Mouse (Mus musculus) neural tube, embryonic 10.5 days (tissue): ENCODE measurements at regions not wholly inside any gene's neighbourhood (a gene's known extent, or its start where the extent isn't known, plus 50 kb on each side); places are given as distances from the start of the nearest gene placed in this dataset.

Experiments used
- DNase-seq: peaks from one replicate; pipeline ENCODE4 v3.0.0-alpha.2; 2017; ENCODE audit warnings: low spot score; ENCODE audit errors: extremely low spot score

DNA sequence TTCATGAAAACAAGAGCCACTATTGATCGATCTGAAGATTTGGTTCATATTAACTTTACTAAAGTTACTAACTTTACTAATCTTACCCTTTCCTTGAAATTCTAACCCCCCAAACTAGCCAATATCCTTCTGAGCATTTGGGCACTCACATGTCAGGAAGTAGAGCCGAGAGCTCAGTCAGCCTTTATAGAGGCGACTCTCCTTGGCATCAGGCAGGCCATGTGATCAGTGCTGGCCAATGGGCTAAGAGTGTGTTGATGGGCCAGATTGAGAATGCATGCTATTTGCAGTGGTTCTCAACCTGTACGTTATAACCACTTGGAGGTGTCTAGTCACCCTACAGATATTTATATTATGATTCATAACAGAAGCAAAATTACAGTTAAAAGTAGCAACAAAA, 69.6 kb upstream of the Slc35b4 start:
- DNase-seq: no peak

DNA sequence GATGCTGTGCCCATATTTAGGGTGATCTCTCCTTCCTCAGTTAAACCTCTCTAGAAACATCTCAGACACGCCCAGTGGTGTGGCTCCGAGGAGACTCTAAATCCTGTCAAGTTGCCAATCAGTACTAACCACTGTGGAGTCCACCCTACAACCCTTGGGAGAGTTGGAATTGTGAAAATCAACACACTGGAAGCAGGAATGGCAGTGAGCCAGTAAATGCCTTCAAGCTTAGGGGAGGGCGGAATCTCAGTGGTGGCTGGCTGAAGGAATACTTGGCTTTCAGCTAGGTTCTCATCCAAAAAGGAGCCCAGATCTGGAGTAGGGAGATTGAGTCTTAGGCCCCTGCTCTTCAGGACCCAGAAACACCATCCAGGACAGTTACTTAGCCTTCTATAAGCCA, 66.1 kb upstream of the Slc35b4 start:
- DNase-seq: no peak

DNA sequence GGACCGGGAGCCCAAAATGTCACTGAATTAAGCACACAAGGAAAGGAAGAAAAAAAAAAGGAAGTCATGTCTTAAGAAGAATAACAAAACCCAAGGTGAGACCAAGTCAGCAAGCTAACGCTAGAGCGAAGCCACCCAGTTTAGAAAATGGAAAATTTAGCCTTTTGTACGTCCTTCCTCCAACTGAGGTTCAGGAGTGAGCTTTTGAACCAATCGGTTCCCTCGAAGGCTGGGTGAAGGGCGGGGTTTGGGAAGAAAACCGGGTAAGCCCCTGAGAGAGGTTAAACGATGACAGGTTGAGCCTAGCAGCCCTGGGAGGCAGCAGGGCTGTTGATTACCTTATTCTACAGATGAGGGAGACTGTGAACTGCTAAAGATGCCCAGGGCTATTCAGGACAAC, 65.6 kb upstream of the Slc35b4 start:
- DNase-seq: no peak

DNA sequence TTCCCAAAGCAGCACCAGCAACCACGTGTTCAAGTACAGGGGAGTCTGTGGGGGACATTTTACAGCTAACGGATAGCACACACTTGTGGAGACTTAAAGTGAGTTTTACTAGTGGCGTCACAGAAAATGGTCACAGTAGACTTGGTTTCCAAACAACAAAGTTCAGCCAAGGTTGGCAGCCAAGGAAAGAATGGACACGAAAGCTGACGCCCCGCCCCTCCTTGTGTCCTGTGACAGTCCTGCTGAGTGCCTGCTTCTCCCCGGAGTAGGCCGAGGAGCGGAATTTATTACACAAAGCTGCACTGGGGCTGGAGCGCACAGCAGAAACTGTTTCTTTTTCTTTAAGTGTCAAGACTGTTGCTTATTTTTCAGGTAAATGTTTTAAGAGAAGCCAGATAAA, 58.2 kb upstream of the Slc35b4 start:
- DNase-seq: no peak

DNA sequence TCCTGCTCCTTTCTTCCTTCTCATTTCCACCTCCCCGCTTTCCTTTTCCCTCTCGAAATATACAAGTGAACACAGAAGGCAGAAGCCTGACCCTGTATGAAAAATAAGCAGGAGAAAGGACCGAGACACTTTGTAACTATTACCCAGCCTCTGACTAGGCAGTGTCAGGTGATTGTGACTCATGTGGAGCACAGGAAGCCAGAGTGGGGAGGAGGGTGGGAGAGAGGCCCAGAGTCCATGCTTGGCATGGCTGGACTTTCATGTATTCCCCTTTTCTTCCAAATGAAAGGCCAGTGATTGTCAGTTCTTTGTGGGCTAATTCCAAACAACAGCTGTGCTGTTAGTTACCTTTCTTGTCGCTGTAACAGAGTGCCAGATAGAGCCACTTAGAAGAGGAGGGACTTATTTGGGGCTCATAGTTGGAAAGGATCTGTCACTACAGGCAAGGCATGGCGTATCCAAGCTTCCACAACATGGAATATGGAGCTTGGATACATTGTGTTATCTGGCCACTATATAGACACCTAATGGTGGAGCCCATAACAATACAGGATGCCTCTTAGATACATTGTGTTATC, 57.6 kb upstream of the Slc35b4 start:
- no peak for DNase-seq

DNA sequence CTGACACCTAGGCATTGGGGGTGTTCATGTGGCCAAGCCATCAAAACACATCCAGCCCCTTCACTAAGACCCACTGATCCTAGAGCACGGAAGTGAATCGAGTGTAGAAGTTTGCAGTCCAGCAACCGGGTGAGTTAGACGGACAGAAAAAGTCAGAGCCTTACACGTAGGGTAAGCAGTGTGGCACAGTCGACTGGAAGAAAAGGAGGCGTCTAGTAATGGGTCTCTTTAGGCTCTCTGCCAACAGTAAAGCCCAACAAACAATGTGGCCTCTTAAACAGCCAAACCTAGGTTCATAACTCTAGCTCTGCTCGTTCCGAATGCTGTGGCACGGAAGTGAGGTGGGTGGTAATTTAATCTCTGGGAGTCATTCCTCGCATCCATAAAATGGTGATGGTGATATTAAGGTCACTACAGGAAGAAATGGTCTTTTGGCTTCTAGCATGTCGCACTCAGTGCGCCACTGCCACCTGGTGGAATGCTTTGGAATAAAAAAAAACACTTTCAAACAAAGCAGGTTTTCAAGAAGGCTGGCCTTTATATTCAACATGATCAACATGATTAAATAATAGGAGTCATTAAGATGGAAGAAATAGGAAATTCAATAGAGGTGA, 54.0 kb upstream of the Slc35b4 start:
- peak; percentile 40 for DNase-seq

DNA sequence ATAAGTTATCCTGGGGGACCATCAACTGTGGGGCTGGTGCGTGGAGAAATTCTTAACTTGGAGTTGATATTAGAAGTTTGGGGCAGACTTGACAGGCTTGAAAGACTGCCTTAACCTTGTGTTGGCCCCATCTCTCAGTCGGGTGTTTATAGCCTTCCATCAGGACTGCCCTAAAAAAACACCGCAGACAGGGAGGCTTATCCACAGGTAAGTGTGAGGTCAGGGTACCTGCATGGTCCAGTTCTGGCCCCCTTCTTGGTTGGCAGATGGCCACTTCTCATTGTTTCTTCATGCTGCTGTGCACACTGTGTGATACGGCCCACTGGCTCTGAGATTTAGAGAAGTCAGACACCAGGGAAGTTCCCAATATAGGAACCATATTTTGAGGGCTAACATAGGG, 50.2 kb upstream of the Slc35b4 start:
- DNase-seq: no peak
